Mouse (Mus musculus): ENCODE measurements around the gene Smarcc2. TPM values are rescaled to one million over a fixed set of nuclear protein-coding genes. Genes with fewer than 3 reads are reported as not detected.
A peak's percentile ranks its signal among the peaks of the same experiment; 100 is the strongest.

The Smarcc2 gene
- polyA plus RNA-seq, 1 experiment from 2014 or later, result 40.5 TPM

DNA sequence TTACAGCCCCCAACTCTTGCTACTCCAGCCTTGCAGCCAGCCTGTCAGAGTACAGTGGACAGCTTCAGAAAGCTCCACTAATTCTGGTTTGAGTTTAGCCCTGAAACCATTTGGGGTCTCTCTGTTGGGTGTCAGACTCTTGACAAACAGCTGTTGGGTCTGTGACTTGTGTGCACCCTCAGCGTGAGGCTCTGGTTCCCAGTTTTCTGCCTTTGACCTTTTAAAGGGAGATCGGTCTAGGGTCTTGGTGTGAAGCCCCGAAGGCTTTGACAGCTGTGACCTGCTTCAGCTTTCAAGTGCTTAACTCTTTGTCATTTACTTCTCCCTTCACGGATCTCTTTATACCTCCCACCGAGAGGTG, 1.2 kb downstream of the Smarcc2 start:
- Histone ChIP-seq H3K27me3 (ENCODE audit: insufficient read depth, low read length) (no peaks in the 10 kb centered on the region), H3K4me3 (replicated peaks; ENCODE audit: low read depth, low read length) (peak overlapping the region; percentile 93), H3K9me3 (replicated peaks; ENCODE audit: low read length) (no peaks in the 10 kb centered on the region), H3K4me1 (replicated peaks; ENCODE audit: insufficient read depth, low read length) (peaks cover 11% of the 10 kb centered on the region), H3K27ac (peak overlapping the region; percentile 44; the same call in 1 of the 2 replicates), H3K36me3 (ENCODE audit: insufficient read depth, low read length) (peaks cover 24% of the 10 kb centered on the region), H3K4me2 (ENCODE audit: low read length) (peak overlapping the region; percentile 72), H3K9ac (ENCODE audit: low read depth, low read length) (peak overlapping the region; percentile 96; the same call in 1 of the 2 replicates)
- peak; percentile 11 for DNase-seq (ENCODE audit: low spot score)
- TF ChIP-seq CTCF (IDR thresholded peaks at IDR 0.05; ENCODE audit: low read depth), result no peak
- WGBS, result 4% methylated on average over 5 of the region's 5 CpGs
- no peak for ATAC-seq (replicated peaks; ENCODE audit: low FRiP score, low read depth)

DNA sequence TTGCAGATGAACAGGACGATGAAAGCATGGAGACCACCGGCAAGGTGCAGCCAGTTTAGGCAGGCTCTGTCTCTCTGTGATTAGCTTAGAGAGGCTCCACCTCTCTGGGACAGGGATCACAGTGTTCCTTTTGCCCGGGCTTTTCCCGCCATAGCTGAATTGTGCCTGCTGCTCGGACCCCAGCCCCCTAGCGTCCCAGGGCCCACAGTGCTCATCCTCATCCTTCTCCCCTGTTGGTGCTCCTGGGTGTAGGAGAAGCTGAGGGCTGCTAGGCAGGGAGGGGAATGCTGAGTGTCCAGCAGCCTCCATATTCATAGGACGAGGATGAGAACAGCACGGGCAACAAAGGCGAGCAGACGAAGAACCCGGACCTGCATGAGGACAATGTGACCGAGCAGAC, 15.3 kb downstream of the Smarcc2 start:
- no peak for ATAC-seq (replicated peaks; ENCODE audit: low FRiP score, low read depth)

DNA sequence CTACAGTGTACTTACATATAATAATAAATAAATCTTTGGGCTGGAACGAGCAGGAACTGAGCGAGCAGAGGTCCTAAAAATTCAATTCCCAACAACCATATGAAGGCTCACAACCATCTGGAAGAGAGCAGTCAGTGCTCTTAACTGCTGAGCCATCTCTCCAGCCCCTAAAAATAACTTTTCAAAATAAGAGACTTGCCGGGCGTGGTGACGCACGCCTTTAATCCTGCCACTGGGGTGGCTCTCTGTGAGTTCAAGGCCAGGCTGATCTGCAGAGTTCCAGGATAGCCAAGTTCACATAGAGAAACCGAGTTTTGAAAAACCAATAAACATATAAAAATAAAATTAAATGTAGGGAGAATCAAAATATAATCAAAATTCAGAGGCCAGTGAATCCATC, 27.3 kb downstream of the Smarcc2 start:
- Histone ChIP-seq H3K27ac (no peak overlapping the region), H3K36me3 (ENCODE audit: insufficient read depth, low read length) (peaks cover 79% of the 10 kb centered on the region), H3K4me1 (replicated peaks; ENCODE audit: insufficient read depth, low read length) (peaks cover 4% of the 10 kb centered on the region; the same call in 1 of the 2 replicates), H3K4me2 (ENCODE audit: low read length) (no peak overlapping the region), H3K9me3 (replicated peaks; ENCODE audit: low read length) (no peaks in the 10 kb centered on the region), H3K27me3 (ENCODE audit: insufficient read depth, low read length) (no peaks in the 10 kb centered on the region), H3K9ac (ENCODE audit: low read depth, low read length) (no peak overlapping the region), H3K4me3 (replicated peaks; ENCODE audit: low read depth, low read length) (no peak overlapping the region)
- DNase-seq (ENCODE audit: low spot score) (no peak), ATAC-seq (replicated peaks; ENCODE audit: low FRiP score, low read depth) (no peak)
- 85% methylated on average over 7 of the region's 7 CpGs for WGBS
- TF ChIP-seq CTCF (IDR thresholded peaks at IDR 0.05; ENCODE audit: low read depth), result no peak

More for the DNA sequence above, 15.3 kb downstream of the Smarcc2 start:
- Histone ChIP-seq H3K4me1 (replicated peaks; ENCODE audit: insufficient read depth, low read length) (no peaks in the 10 kb centered on the region), H3K27ac (no peak overlapping the region), H3K9me3 (replicated peaks; ENCODE audit: low read length) (no peaks in the 10 kb centered on the region), H3K4me2 (ENCODE audit: low read length) (no peak overlapping the region), H3K4me3 (replicated peaks; ENCODE audit: low read depth, low read length) (no peak overlapping the region), H3K36me3 (ENCODE audit: insufficient read depth, low read length) (peaks cover 68% of the 10 kb centered on the region), H3K27me3 (ENCODE audit: insufficient read depth, low read length) (no peaks in the 10 kb centered on the region), H3K9ac (ENCODE audit: low read depth, low read length) (no peak overlapping the region)
- 92% methylated on average over 12 of the region's 12 CpGs for WGBS
- TF ChIP-seq CTCF (IDR thresholded peaks at IDR 0.05; ENCODE audit: low read depth), result no peak
- DNase-seq (ENCODE audit: low spot score), result no peak

DNA sequence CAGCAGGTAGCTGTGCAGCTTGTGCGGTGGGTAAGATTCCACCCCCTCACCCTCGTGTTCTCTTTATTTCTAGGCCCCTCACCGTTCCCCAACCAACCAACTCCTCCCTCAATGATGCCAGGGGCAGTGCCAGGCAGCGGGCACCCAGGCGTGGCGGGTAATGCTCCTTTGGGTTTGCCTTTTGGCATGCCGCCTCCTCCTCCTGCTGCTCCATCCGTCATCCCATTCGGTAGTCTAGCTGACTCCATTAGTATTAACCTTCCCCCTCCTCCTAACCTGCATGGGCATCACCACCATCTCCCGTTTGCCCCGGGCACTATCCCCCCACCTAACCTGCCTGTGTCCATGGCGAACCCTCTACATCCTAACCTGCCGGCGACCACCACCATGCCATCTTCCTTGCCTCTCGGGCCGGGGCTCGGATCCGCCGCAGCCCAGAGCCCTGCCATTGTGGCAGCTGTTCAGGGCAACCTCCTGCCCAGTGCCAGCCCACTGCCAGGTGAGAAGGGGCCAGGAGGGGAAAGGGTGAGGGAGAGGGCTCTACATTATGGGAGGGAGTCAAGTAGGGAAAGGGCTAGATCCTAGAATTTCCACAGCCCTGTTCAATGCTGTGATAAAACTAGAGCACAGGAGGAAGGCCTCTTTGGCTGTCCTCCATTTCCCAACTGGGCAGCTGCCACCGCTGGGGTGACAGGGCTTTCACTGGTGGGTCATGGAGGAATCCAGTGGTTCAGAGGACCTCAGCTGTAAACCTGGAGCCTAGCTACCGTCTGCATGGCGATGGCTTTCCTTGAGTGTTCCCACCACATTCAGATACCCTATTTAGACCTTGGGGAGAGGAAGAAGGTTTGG, 29.0 kb downstream of the Smarcc2 start:
- Histone ChIP-seq H3K9me3 (replicated peaks; ENCODE audit: low read length) (no peaks in the 10 kb centered on the region), H3K36me3 (ENCODE audit: insufficient read depth, low read length) (peaks cover 64% of the 10 kb centered on the region), H3K9ac (ENCODE audit: low read depth, low read length) (no peak overlapping the region), H3K4me2 (ENCODE audit: low read length) (no peak overlapping the region), H3K4me3 (replicated peaks; ENCODE audit: low read depth, low read length) (no peak overlapping the region), H3K27me3 (ENCODE audit: insufficient read depth, low read length) (no peaks in the 10 kb centered on the region), H3K4me1 (replicated peaks; ENCODE audit: insufficient read depth, low read length) (peaks cover 14% of the 10 kb centered on the region; the same call in 1 of the 2 replicates), H3K27ac (no peak overlapping the region)
- WGBS, result 85% methylated on average over 22 of the region's 22 CpGs
- DNase-seq (ENCODE audit: low spot score) (no peak), ATAC-seq (replicated peaks; ENCODE audit: low FRiP score, low read depth) (no peak)
- TF ChIP-seq CTCF (IDR thresholded peaks at IDR 0.05; ENCODE audit: low read depth), result no peak

DNA sequence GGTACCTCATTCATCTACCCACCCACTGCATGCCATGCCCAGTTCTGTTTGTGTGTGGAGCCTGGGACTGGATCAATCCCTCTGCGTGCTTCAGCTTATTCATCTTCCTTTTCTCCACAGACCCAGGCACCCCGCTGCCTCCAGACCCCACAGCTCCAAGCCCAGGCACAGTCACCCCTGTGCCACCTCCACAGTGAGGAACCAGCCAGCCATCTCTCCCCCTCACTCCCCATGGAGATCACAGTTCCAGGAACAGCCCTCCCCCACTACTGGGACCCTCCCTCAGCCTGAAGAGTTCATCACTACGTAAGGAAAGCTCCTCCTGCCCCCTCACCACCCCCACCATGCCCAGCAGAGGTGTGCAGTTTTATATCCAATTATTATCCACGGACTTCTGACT, 29.7 kb downstream of the Smarcc2 start:
- H3K27me3 ChIP-seq (ENCODE audit: insufficient read depth, low read length), result no peaks in the 10 kb centered on the region
- peaks cover 14% of the 10 kb centered on the region; the same call in 1 of the 2 replicates for H3K4me1 ChIP-seq (replicated peaks; ENCODE audit: insufficient read depth, low read length)
- no peaks in the 10 kb centered on the region for H3K9me3 ChIP-seq (replicated peaks; ENCODE audit: low read length)
- no peak overlapping the region for H3K4me3 ChIP-seq (replicated peaks; ENCODE audit: low read depth, low read length)
- WGBS, result 72% methylated on average over 4 of the region's 4 CpGs
- ATAC-seq (replicated peaks; ENCODE audit: low FRiP score, low read depth) (no peak), DNase-seq (ENCODE audit: low spot score) (no peak)
- H3K9ac ChIP-seq (ENCODE audit: low read depth, low read length), result no peak overlapping the region
- H3K27ac ChIP-seq, result no peak overlapping the region
- no peak for TF ChIP-seq CTCF (IDR thresholded peaks at IDR 0.05; ENCODE audit: low read depth)
- H3K36me3 ChIP-seq (ENCODE audit: insufficient read depth, low read length), result peaks cover 57% of the 10 kb centered on the region
- H3K4me2 ChIP-seq (ENCODE audit: low read length), result no peak overlapping the region

DNA sequence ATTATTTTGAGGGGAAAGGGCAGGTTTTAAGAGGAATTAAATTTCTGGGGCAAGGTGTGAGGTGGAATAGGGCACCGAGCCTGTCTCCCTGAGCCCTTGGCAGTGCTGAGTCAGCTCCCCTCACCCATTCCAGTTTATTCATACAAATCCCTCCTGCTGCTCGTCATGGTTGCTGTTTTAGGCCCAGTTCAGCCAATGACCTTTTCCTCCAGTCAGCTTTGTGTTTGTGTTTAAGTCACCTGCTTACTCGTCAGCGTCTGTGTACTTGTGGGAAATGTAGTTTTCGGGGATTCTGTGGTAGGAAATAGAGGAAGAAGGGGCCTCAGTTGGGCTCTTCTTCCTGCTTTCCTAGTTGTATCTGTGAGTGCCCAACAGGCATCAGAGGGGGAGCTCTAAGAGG, 30.3 kb downstream of the Smarcc2 start:
- Histone ChIP-seq H3K9me3 (replicated peaks; ENCODE audit: low read length) (no peaks in the 10 kb centered on the region), H3K27ac (peak overlapping the region; percentile 51; the same call in 1 of the 2 replicates), H3K4me1 (replicated peaks; ENCODE audit: insufficient read depth, low read length) (peaks cover 14% of the 10 kb centered on the region; the same call in 1 of the 2 replicates), H3K4me3 (replicated peaks; ENCODE audit: low read depth, low read length) (no peak overlapping the region), H3K27me3 (ENCODE audit: insufficient read depth, low read length) (no peaks in the 10 kb centered on the region), H3K9ac (ENCODE audit: low read depth, low read length) (no peak overlapping the region), H3K4me2 (ENCODE audit: low read length) (no peak overlapping the region), H3K36me3 (ENCODE audit: insufficient read depth, low read length) (peaks cover 51% of the 10 kb centered on the region)
- no peak for TF ChIP-seq CTCF (IDR thresholded peaks at IDR 0.05; ENCODE audit: low read depth)
- ATAC-seq (replicated peaks; ENCODE audit: low FRiP score, low read depth), result no peak
- DNase-seq (ENCODE audit: low spot score), result peak; percentile 48
- 63% methylated on average over 5 of the region's 5 CpGs for WGBS
